Comparison of ENCODE assay signal across 24 mouse cellular contexts in genomic region chr9:93170071-93170470, GRCm38 (mm10).
DNase-seq lines count a peak whose midpoint lies in the region; ATAC-seq lines count a peak whose summit lies in the region.
"Had no signal": no experiment of that assay in that cellular context is flagged by ENCODE, and none has a peak within 500 bp of the region (broad histone marks: within the 10 kb centered on the region; RNA-seq: fewer than 3 reads in every experiment).

No protein-coding gene starts in this region.

- H3K27ac ChIP-seq in forebrain, embryonic 15.5 days (replicated peaks) = no peak overlapping the region
- H3K27ac ChIP-seq: embryonic facial prominence, embryonic 15.5 days; heart, embryonic 10.5 days; hindbrain, embryonic 10.5 days; hindbrain, postnatal 0 days; layer of hippocampus, adult 2 months; limb, embryonic 13.5 days; liver, embryonic 15.5 days; neural tube, embryonic 13.5 days had no signal

- intact Hi-C loops in left cerebral cortex, postnatal 25 days (cut with DNase I) = no loop called here

- H3K36me3 ChIP-seq in forebrain, embryonic 15.5 days = no peaks in the 10 kb centered on the region
- H3K36me3 ChIP-seq: embryonic facial prominence, embryonic 15.5 days; G1E; heart, embryonic 10.5 days; hindbrain, embryonic 10.5 days; limb, embryonic 13.5 days; liver, embryonic 15.5 days; neural tube, embryonic 13.5 days had no signal

- no peak overlapping the region for H3K9ac ChIP-seq in forebrain, embryonic 15.5 days (replicated peaks)
- H3K9ac ChIP-seq: embryonic facial prominence, embryonic 15.5 days; limb, embryonic 13.5 days; liver, embryonic 15.5 days; neural tube, embryonic 13.5 days had no signal

- no peaks in the 10 kb centered on the region for H3K27me3 ChIP-seq in forebrain, embryonic 15.5 days
- H3K27me3 ChIP-seq: embryonic facial prominence, embryonic 15.5 days; limb, embryonic 13.5 days; liver, embryonic 15.5 days; neural tube, embryonic 13.5 days had no signal

- H3K4me2 ChIP-seq in forebrain, embryonic 15.5 days (replicated peaks) = no peak overlapping the region
- H3K4me2 ChIP-seq: embryonic facial prominence, embryonic 15.5 days; limb, embryonic 13.5 days; liver, embryonic 15.5 days; neural tube, embryonic 13.5 days had no signal

- no peaks in the 10 kb centered on the region for H3K4me1 ChIP-seq in forebrain, embryonic 15.5 days
- H3K4me1 ChIP-seq: embryonic facial prominence, embryonic 15.5 days; heart, embryonic 10.5 days; hindbrain, embryonic 10.5 days; limb, embryonic 13.5 days; liver, embryonic 15.5 days; neural tube, embryonic 13.5 days had no signal

- H3K9me3 ChIP-seq in forebrain, embryonic 15.5 days = no peaks in the 10 kb centered on the region; the same call in 1 of the 2 replicates
- H3K9me3 ChIP-seq: embryonic facial prominence, embryonic 15.5 days; G1E; heart, embryonic 10.5 days; hindbrain, embryonic 10.5 days; limb, embryonic 13.5 days; liver, embryonic 15.5 days; neural tube, embryonic 13.5 days had no signal

- H3K4me3 ChIP-seq in forebrain, embryonic 15.5 days = no peak overlapping the region
- H3K4me3 ChIP-seq: embryonic facial prominence, embryonic 15.5 days; heart, embryonic 10.5 days; hindbrain, embryonic 10.5 days; layer of hippocampus, adult 2 months; limb, embryonic 13.5 days; liver, embryonic 15.5 days; neural tube, embryonic 13.5 days had no signal

- ATAC-seq in forebrain, embryonic 15.5 days (replicated peaks) = no peak
- ATAC-seq: hindbrain, postnatal 0 days had no signal

- peak; percentile 10 for DNase-seq in layer of hippocampus, adult 9-11 months
- DNase-seq in layer of hippocampus, postnatal 36 days = no peak
- DNase-seq in frontal cortex, postnatal 25 days (ENCODE audit: low spot score in 2 of 2) = peak; percentile 22 to 26
- peak; percentile 19 to 93 for DNase-seq in left cerebral cortex, postnatal 25 days (ENCODE audit: low spot score in 2 of 2)
- DNase-seq in telencephalon, adult 2 months (ENCODE audit: low read depth, low spot score) = peak; percentile 56
- DNase-seq in ovary, adult 18-20 months (ENCODE audit: low spot score) = no peak
- no peak for DNase-seq in yolk sac, embryonic 10.5 days (ENCODE audit: low spot score)
- DNase-seq: adrenal gland, postnatal 25 days; cerebellum, adult 18-20 months; cerebellum, postnatal 25 days; gastrocnemius, postnatal 36 days; kidney, adult 11 months; midbrain, embryonic 14.5 days; thymus, postnatal 25 days had no signal

Comparison
In these comparisons a context has a peak if more than half of its experiments do, and no peak if none do; other contexts are left out.
1. DNase-seq: peak in layer of hippocampus, adult 9-11 months (single experiment), frontal cortex, postnatal 25 days (2 of 2), left cerebral cortex, postnatal 25 days (2 of 2) and telencephalon, adult 2 months (single experiment); none in layer of hippocampus, postnatal 36 days (0 of 2), ovary, adult 18-20 months (single experiment) and yolk sac, embryonic 10.5 days (single experiment).